Mouse (Mus musculus) forebrain, embryonic 11.5 days (tissue): ENCODE data around the gene Il18bp. TPM values are rescaled to one million over a fixed set of nuclear protein-coding genes. Genes with fewer than 3 reads are reported as not detected.

ENCODE experiments used
- ATAC-seq: fragments of 200-750 bp; cut with Nextera tagmentation; replicated peaks from 2 replicates; pipeline ENCODE4 v1.8.0; 2017; ENCODE audit warnings: moderate TSS enrichment; ENCODE audit not compliant: low FRiP score
- DNase-seq: peaks from one replicate; pipeline ENCODE4 v3.0.0-alpha.2; 2017; ENCODE audit warnings: low spot score
- H3K27ac ChIP-seq: fragments of 300-500 bp; sonication (generic); 2 replicates; pipeline ENCODE4 v1.5.1; 2014; ENCODE audit warnings: low read depth, low read length
- H3K27me3 ChIP-seq: fragments of 300-500 bp; sonication (generic); 2 replicates; pipeline ENCODE4 v1.6.1; 2014; ENCODE audit warnings: mild to moderate bottlenecking, low read length, mixed read lengths; ENCODE audit not compliant: control insufficient read depth, insufficient read depth
- H3K36me3 ChIP-seq: fragments of 300-500 bp; sonication (generic); 2 replicates; pipeline ENCODE4 v1.6.1; 2014; ENCODE audit warnings: mild to moderate bottlenecking, low read length, moderate library complexity, mixed read lengths; ENCODE audit not compliant: control insufficient read depth, insufficient read depth
- H3K4me1 ChIP-seq: fragments of 300-500 bp; sonication (generic); replicated peaks from 2 replicates; pipeline ENCODE4 v1.6.1; 2014; ENCODE audit warnings: low read length, mixed read lengths; ENCODE audit not compliant: control insufficient read depth, insufficient read depth
- H3K4me2 ChIP-seq: fragments of 300-500 bp; sonication (generic); 2 replicates; pipeline ENCODE4 v1.6.1; 2014; ENCODE audit warnings: low read depth, mild to moderate bottlenecking, low read length, moderate library complexity, mixed read lengths; ENCODE audit not compliant: severe bottlenecking
- H3K4me3 ChIP-seq: fragments of 300-500 bp; sonication (generic); 2 replicates; pipeline ENCODE4 v1.5.1; 2014; ENCODE audit warnings: low read depth, low read length
- H3K9ac ChIP-seq: fragments of 300-500 bp; sonication (generic); 2 replicates; pipeline ENCODE4 v1.6.1; 2014; ENCODE audit warnings: low read length
- H3K9me3 ChIP-seq: fragments of 300-500 bp; sonication (generic); 2 replicates; pipeline ENCODE4 v1.6.1; 2016; ENCODE audit warnings: low read length, mixed read lengths; ENCODE audit not compliant: control insufficient read depth
- WGBS: fragments of 180-500 bp; shearing (Covaris S2); extraction: QIAGEN DNeasy Blood & Tissue Kit; methylation state at CpG from one replicate; pipeline ENCODE4 v1.1.7; 2014; 5-methylcytosine and 5-hydroxymethylcytosine counted together
- polyA plus RNA-seq: library from polyadenylated mRNA; unstranded; fragments of >200 nt; fragmentation: Nextera tagmentation; extraction: Ambion mirVana; gene quantifications from 2 replicates; pipeline ENCODE4 v1.2.1, GENCODE M21; 2014

The Il18bp gene
- polyA plus RNA-seq, 1 experiment from 2014 or later, result 4.1 TPM

GRCm38 (mm10) chr7:101970821-101971461 is 47.5 kb downstream of the Il18bp start:
- Histone ChIP-seq H3K27ac (peak overlapping the region; percentile 100), H3K36me3 (no peaks in the 10 kb centered on the region), H3K9me3 (no peaks in the 10 kb centered on the region), H3K4me1 (peaks cover 14% of the 10 kb centered on the region), H3K27me3 (no peaks in the 10 kb centered on the region), H3K4me3 (peak overlapping the region; percentile 60), H3K4me2 (peak overlapping the region; percentile 80), H3K9ac (peak overlapping the region; percentile 92)
- DNase-seq, result peak; percentile 87
- peak; percentile 78 for ATAC-seq
- WGBS, result 3% methylated on average over 19 of the region's 19 CpGs

- Histone ChIP-seq H3K4me2 (peak overlapping the region; percentile 80), H3K27me3 (no peaks in the 10 kb centered on the region), H3K4me3 (peak overlapping the region; percentile 60), H3K36me3 (no peaks in the 10 kb centered on the region), H3K4me1 (peaks cover 14% of the 10 kb centered on the region), H3K9me3 (no peaks in the 10 kb centered on the region), H3K9ac (peak overlapping the region; percentile 92), H3K27ac (peak overlapping the region; percentile 100)
- DNase-seq (peak; percentile 96), ATAC-seq (peak; percentile 76)
- under 1% methylated on average over 16 of the region's 17 CpGs for WGBS
These were observed 48.1 kb downstream of the Il18bp start for GRCm38 (mm10) chr7:101970429-101970775.

DNA sequence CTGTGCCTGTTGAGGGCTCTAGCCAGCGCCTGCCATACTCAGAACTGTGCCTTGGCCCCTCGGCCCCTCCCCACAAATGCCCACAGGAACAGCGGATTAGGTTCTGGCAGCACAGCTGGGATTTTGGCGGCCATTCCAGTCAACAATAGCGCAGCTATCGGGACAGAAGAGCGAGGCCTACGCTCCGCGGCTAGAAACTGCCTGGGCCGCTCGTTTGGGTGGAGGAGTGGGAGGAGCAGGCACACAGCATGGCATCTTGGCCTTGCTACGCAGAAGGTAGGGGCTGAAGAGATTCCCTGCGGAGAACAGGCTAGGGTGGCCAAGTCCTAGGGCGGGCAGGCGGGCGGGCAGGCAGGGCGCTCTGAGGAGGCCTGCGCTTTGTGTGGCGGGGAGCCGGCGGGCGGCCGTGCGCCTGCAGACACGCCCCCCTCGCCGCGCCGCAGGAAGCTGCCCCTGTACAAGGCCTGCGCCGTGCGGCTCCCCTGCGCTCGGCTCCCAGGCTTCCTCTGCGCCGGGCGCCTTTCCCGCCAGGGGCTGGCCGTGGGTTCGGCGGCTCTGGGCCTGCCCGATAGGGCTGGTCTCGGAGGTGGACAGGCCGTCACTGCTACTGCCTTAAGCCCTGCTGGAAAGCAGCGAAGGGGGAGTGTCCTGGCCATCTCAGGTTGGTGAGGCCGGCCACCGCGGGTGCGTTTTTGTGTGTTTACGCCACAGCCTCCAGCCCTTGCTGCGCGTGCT is 48.6 kb downstream of the Il18bp start:
- H3K36me3 ChIP-seq, result no peaks in the 10 kb centered on the region
- WGBS, result under 1% methylated on average over 53 of the region's 53 CpGs
- H3K4me3 ChIP-seq, result peak overlapping the region; percentile 60
- no peaks in the 10 kb centered on the region for H3K27me3 ChIP-seq
- peak overlapping the region; percentile 80 for H3K4me2 ChIP-seq
- H3K4me1 ChIP-seq, result peaks cover 14% of the 10 kb centered on the region
- no peaks in the 10 kb centered on the region for H3K9me3 ChIP-seq
- H3K9ac ChIP-seq, result peak overlapping the region; percentile 92
- ATAC-seq (peak; percentile 87), DNase-seq (peak; percentile 91)
- H3K27ac ChIP-seq, result peak overlapping the region; percentile 100

GRCm38 (mm10) chr7:101968751-101969150 is 49.7 kb downstream of the Il18bp start:
- no peak for DNase-seq
- WGBS, result 58% methylated on average over 2 of the region's 2 CpGs
- ATAC-seq, result no peak
- Histone ChIP-seq H3K4me1 (peaks cover 14% of the 10 kb centered on the region), H3K9ac (peak overlapping the region; percentile 7; the same call in 1 of the 2 replicates), H3K9me3 (no peaks in the 10 kb centered on the region), H3K27ac (peak overlapping the region; percentile 100), H3K27me3 (no peaks in the 10 kb centered on the region), H3K4me2 (peak overlapping the region; percentile 80; the same call in 1 of the 2 replicates), H3K4me3 (no peak overlapping the region), H3K36me3 (no peaks in the 10 kb centered on the region)

DNA sequence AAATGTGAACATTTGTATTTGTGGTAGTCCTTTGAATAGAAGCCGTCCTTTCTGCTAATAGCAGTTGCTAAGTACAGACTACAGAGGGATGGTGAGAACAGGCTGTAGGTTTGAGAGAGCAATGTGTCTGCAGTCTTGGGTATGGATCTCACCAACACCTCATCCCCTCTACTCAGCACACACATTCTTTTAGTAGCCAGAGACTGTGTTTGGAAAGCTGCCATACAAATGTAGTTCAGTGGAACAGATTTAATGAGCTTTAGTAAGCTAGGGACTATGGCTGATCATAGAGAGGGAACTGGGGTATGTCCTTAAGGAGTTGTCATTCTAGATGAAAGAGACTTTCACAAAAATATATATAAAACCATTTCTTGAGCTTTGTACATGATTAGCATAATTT is 51.2 kb downstream of the Il18bp start:
- Histone ChIP-seq H3K4me1 (peaks cover 14% of the 10 kb centered on the region), H3K27ac (no peak overlapping the region), H3K36me3 (no peaks in the 10 kb centered on the region), H3K4me3 (no peak overlapping the region), H3K4me2 (no peak overlapping the region), H3K9me3 (no peaks in the 10 kb centered on the region), H3K9ac (no peak overlapping the region), H3K27me3 (no peaks in the 10 kb centered on the region)
- WGBS, result 88% methylated on average over 1 of the region's 1 CpGs
- DNase-seq (no peak), ATAC-seq (no peak)

- no peak overlapping the region for H3K27ac ChIP-seq
- H3K9me3 ChIP-seq, result no peaks in the 10 kb centered on the region
- H3K4me1 ChIP-seq, result peaks cover 6% of the 10 kb centered on the region
- no peak for DNase-seq
- H3K4me2 ChIP-seq, result no peak overlapping the region
- no peak for ATAC-seq
- H3K4me3 ChIP-seq, result no peak overlapping the region
- WGBS, result 89% methylated on average over 2 of the region's 2 CpGs
- H3K9ac ChIP-seq, result no peak overlapping the region
- H3K36me3 ChIP-seq, result no peaks in the 10 kb centered on the region
- H3K27me3 ChIP-seq, result no peaks in the 10 kb centered on the region
These were observed 52.9 kb downstream of the Il18bp start for GRCm38 (mm10) chr7:101965606-101966005.

Other genes with a start within 250 kb of the Il18bp start
- gene Phox2a, start 200.4 kb downstream of the Il18bp start, polyA plus RNA-seq, result 0.12 and 0.44 TPM in 2 replicates
- gene Inppl1, start 180.5 kb downstream of the Il18bp start, polyA plus RNA-seq, result 46.0 and 46.3 TPM in 2 replicates
- 0.94 and 1.1 TPM in 2 replicates for gene Folr2, start 161.5 kb downstream of the Il18bp start, polyA plus RNA-seq
- 102 and 103 TPM in 2 replicates for gene Anapc15, start 155.0 kb downstream of the Il18bp start, polyA plus RNA-seq
- 10.5 and 11.4 TPM in 2 replicates for gene Folr1, start 147.9 kb downstream of the Il18bp start, polyA plus RNA-seq
- gene Lamtor1, start 112.8 kb downstream of the Il18bp start, polyA plus RNA-seq, result 126 and 145 TPM in 2 replicates
- 0.53 and 0.56 TPM in 2 replicates for gene Tomt, start 112.3 kb downstream of the Il18bp start, polyA plus RNA-seq
- 8.3 and 8.6 TPM in 2 replicates for gene Lrrc51, start 84.8 kb downstream of the Il18bp start, polyA plus RNA-seq
- gene Numa1, start 84.6 kb downstream of the Il18bp start, polyA plus RNA-seq, result 112 and 114 TPM in 2 replicates
- 30.2 and 31.9 TPM in 2 replicates for gene Rnf121, start 46.8 kb upstream of the Il18bp start, polyA plus RNA-seq
- 36.9 and 38.8 TPM in 2 replicates for gene Xndc1, start 46.8 kb upstream of the Il18bp start, polyA plus RNA-seq
- gene Xntrpc, start 47.0 kb upstream of the Il18bp start, polyA plus RNA-seq, result 2.1 and 2.4 TPM in 2 replicates
- not detected in 2 replicates for gene Trpc2, start 64.4 kb upstream of the Il18bp start, polyA plus RNA-seq
- gene Art1, start 83.1 kb upstream of the Il18bp start, polyA plus RNA-seq, result 0.52 and 0.89 TPM in 2 replicates
- 0.72 and 1.5 TPM in 2 replicates for gene Art5, start 90.8 kb upstream of the Il18bp start, polyA plus RNA-seq
- gene Chrna10, start 98.1 kb upstream of the Il18bp start, polyA plus RNA-seq, result not detected in 2 replicates
- 46.3 and 50.0 TPM in 2 replicates for gene Nup98, start 191.5 kb upstream of the Il18bp start, polyA plus RNA-seq
- gene Pgap2, start 191.5 kb upstream of the Il18bp start, polyA plus RNA-seq, result 54.5 and 58.8 TPM in 2 replicates
- 32.2 and 37.2 TPM in 2 replicates for gene Rhog, start 237.4 kb upstream of the Il18bp start, polyA plus RNA-seq
- 12.3 and 14.3 TPM in 2 replicates for gene Stim1, start 249.1 kb upstream of the Il18bp start, polyA plus RNA-seq